Mouse (Mus musculus) CH12.LX (cell line): Measurements from ENCODE around the gene Olfr544. TPM values are rescaled to one million over a fixed set of nuclear protein-coding genes. Genes with fewer than 3 reads are reported as not detected.

Experiments used
- DNase-seq: peaks from one replicate; pipeline ENCODE4 v3.0.0-alpha.2; 2013; ENCODE audit errors: extremely low read depth
- H3K27ac ChIP-seq: 2 replicates; pipeline ENCODE4 v1.5.1; 2012; ENCODE audit warnings: low read depth, mild to moderate bottlenecking, control low read depth, moderate library complexity; ENCODE audit not compliant: insufficient read depth
- H3K27me3 ChIP-seq: replicated peaks from 2 replicates; pipeline ENCODE3; 2012; ENCODE audit warnings: inconsistent platforms
- H3K36me3 ChIP-seq, 2 experiments: replicated peaks in 1 of 2; 2 replicates each; pipeline versions ENCODE3 to v1.6.1; 2012; ENCODE audit warnings: inconsistent platforms in 1 of 2, low read length in 1 of 2, mild to moderate bottlenecking in 1 of 2, mixed read lengths in 1 of 2, moderate library complexity in 1 of 2; ENCODE audit not compliant: control insufficient read depth in 1 of 2, insufficient read depth in 1 of 2
- H3K4me1 ChIP-seq, 2 experiments: 2 replicates each; pipeline ENCODE4 v1.6.1; 2012; ENCODE audit warnings: inconsistent platforms in 1 of 2, moderate library complexity in 1 of 2; ENCODE audit not compliant: insufficient read depth in 2 of 2, control insufficient read depth in 1 of 2
- H3K4me2 ChIP-seq: 2 replicates; pipeline ENCODE4 v1.6.1; 2012; ENCODE audit warnings: low read depth, mild to moderate bottlenecking, control low read depth; ENCODE audit not compliant: poor library complexity, insufficient read depth, severe bottlenecking
- H3K4me3 ChIP-seq, 3 experiments: fragments of 150-350 bp in 1 of 3; sonication (generic) in 1 of 3; replicated peaks in 1 of 3; 2 replicates each; pipeline versions ENCODE3 to v1.5.1; 2011 to 2012; ENCODE audit warnings: low read depth in 2 of 3, low read length in 2 of 3, mild to moderate bottlenecking in 2 of 3, moderate library complexity in 2 of 3, control low read depth in 1 of 3, improper control_type of control experiment in 1 of 3, inconsistent platforms in 1 of 3, mixed read lengths in 1 of 3; ENCODE audit not compliant: poor library complexity in 1 of 3
- H3K79me2 ChIP-seq: replicated peaks from 2 replicates; pipeline ENCODE4 v1.6.1; 2012; ENCODE audit warnings: mild to moderate bottlenecking, moderate library complexity; ENCODE audit not compliant: control insufficient read depth, poor library complexity, insufficient read depth, severe bottlenecking; ENCODE audit errors: extremely low read depth
- H3K9ac ChIP-seq: 2 replicates; pipeline ENCODE4 v1.6.1; 2012; ENCODE audit warnings: low read depth, mild to moderate bottlenecking, control low read depth, moderate library complexity; ENCODE audit not compliant: insufficient read depth
- H3K9me3 ChIP-seq: replicated peaks from 2 replicates; pipeline ENCODE3; 2012; ENCODE audit warnings: low read length, inconsistent platforms, mixed read lengths
- BHLHE40 ChIP-seq: IDR thresholded peaks from 2 replicates; pipeline ENCODE4 v1.6.1; 2011; ENCODE audit warnings: mild to moderate bottlenecking, low read depth, low read length, improper control_type of control experiment
- CTCF ChIP-seq, 2 experiments: IDR thresholded peaks in 1 of 2; conservative IDR thresholded peaks in 1 of 2; 2 replicates each; pipeline ENCODE4 v1.5.1; 2011 to 2012; ENCODE audit warnings: low read depth in 2 of 2, low read length in 2 of 2, improper control_type of control experiment in 1 of 2, inconsistent platforms in 1 of 2, mild to moderate bottlenecking in 1 of 2, moderate library complexity in 1 of 2
- E2F4 ChIP-seq: IDR thresholded peaks from 2 replicates; pipeline ENCODE4 v1.6.1; 2011; ENCODE audit warnings: low read depth, low read length, improper control_type of control experiment; ENCODE audit not compliant: insufficient replicate concordance
- EP300 ChIP-seq: IDR thresholded peaks from 2 replicates; pipeline ENCODE4 v1.6.1; 2011; ENCODE audit warnings: low read length, improper control_type of control experiment
- IRF4 ChIP-seq: IDR thresholded peaks from 2 replicates; pipeline ENCODE4 v1.6.1; 2014; ENCODE audit warnings: low read depth, mild to moderate bottlenecking, inconsistent platforms, low read length, improper control_type of control experiment
- MAFK ChIP-seq: IDR thresholded peaks from 2 replicates; pipeline ENCODE4 v1.6.1; 2011; ENCODE audit warnings: low read length, improper control_type of control experiment; ENCODE audit not compliant: insufficient replicate concordance
- MEF2A ChIP-seq: IDR thresholded peaks from 2 replicates; pipeline ENCODE4 v1.6.1; 2014; ENCODE audit warnings: low read depth, mild to moderate bottlenecking, inconsistent platforms, low read length, improper control_type of control experiment, borderline replicate concordance
- MXI1 ChIP-seq: IDR thresholded peaks from 2 replicates; pipeline ENCODE4 v1.6.1; 2011; ENCODE audit warnings: mild to moderate bottlenecking, low read depth, low read length, improper control_type of control experiment
- NRF1 ChIP-seq: IDR thresholded peaks from 2 replicates; pipeline ENCODE4 v1.6.1; 2014; ENCODE audit warnings: low read depth, mild to moderate bottlenecking, inconsistent platforms, low read length, improper control_type of control experiment, moderate library complexity
- POLR2A ChIP-seq: IDR thresholded peaks from 2 replicates; pipeline ENCODE4 v1.6.1; 2011; ENCODE audit warnings: low read depth, mild to moderate bottlenecking, improper control_type of control experiment, low read length
- POLR2AphosphoS2 ChIP-seq: IDR thresholded peaks from 2 replicates; pipeline ENCODE4 v1.6.1; 2011; ENCODE audit warnings: low read depth, low read length, improper control_type of control experiment
- RAD21 ChIP-seq: IDR thresholded peaks from 2 replicates; pipeline ENCODE4 v1.6.1; 2011; ENCODE audit warnings: low read depth, mild to moderate bottlenecking, low read length, improper control_type of control experiment, moderate library complexity
- RCOR1 ChIP-seq: conservative IDR thresholded peaks from 2 replicates; pipeline ENCODE4 v1.6.1; 2012; ENCODE audit warnings: low read depth, mild to moderate bottlenecking, inconsistent platforms, low read length, improper control_type of control experiment
- SIN3A ChIP-seq: IDR thresholded peaks from 2 replicates; pipeline ENCODE4 v1.6.1; 2012; ENCODE audit warnings: low read length, improper control_type of control experiment, inconsistent platforms
- UBTF ChIP-seq: IDR thresholded peaks from 2 replicates; pipeline ENCODE4 v1.6.1; 2012; ENCODE audit warnings: low read depth, mild to moderate bottlenecking, inconsistent platforms, low read length, improper control_type of control experiment, moderate library complexity
- ZC3H11A ChIP-seq: IDR thresholded peaks from 2 replicates; pipeline ENCODE4 v1.6.1; 2012; ENCODE audit warnings: low read depth, mild to moderate bottlenecking, inconsistent platforms, low read length, improper control_type of control experiment
- ZMIZ1 ChIP-seq: IDR thresholded peaks from 2 replicates; pipeline ENCODE4 v1.6.1; 2012; ENCODE audit warnings: low read depth, mild to moderate bottlenecking, inconsistent platforms, low read length, improper control_type of control experiment
- ZNF384 ChIP-seq: IDR thresholded peaks from 2 replicates; pipeline ENCODE4 v1.6.1; 2012; ENCODE audit warnings: low read depth, low read length, improper control_type of control experiment, inconsistent platforms
- dilution Hi-C: fragments of 300-500 bp; cut with MboI; formaldehyde crosslinking; loops from 2 replicates; pipeline ENCODE4 v1.14.3; 2020; ENCODE audit warnings: low sequenced_read_pairs; ENCODE audit not compliant: extremely low pct_unique_long_range_greater_than_20kb, extremely low pct_ligation_motif_present
- in situ Hi-C: fragments of 300-500 bp; cut with MboI; formaldehyde crosslinking; loops from 3 replicates; pipeline ENCODE4 v1.14.3; 2019; ENCODE audit warnings: low sequenced_read_pairs, low pct_ligation_motif_present, low pct_unique_long_range_greater_than_20kb, mixed read lengths
- polyA plus RNA-seq: library from polyadenylated mRNA; unstranded; fragments of >175 nt; gene quantifications from 2 replicates; pipeline ENCODE4 v1.2.1, GENCODE M21; 2012; ENCODE audit warnings: low read depth; ENCODE audit not compliant: insufficient read length
- total RNA-seq, 2 experiments: library from RNA; depleted of rRNA; stranded (reverse); fragments of 300-350 nt in 1 of 2; fragments of >200 nt in 1 of 2; gene quantifications; 2 replicates each; pipeline ENCODE4 v1.2.3; 2012 to 2014

The Olfr544 gene
- total and polyA plus RNA-seq, 3 experiments, result 0.23 TPM; not detected in 2

DNA sequence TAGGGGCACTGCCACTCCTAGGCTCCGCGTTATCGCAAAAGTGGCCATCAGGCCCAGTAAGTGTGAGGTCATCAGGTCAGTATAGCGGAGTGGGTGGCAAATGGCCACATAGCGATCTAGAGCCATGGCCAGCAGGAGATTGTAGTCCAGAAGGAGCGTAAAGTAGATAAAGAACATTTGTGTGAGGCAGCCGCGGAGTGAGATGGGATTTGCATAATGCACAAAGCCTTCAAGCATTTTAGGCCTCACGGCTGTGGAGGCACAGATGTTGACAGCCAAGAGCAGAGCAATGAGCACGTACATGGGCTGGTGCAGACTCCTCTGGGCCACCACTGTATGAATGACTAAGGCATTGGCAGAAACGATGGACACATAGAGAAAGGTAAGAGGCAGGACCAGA lies 10.7 kb downstream of the Olfr544 start:
- TF ChIP-seq ZNF384 (no peak), UBTF (no peak), POLR2A (no peak), CTCF (conservative IDR thresholded peaks at IDR 0.05 in 1 of 2, IDR thresholded peaks at IDR 0.05 in 1 of 2; ENCODE audit: low read depth in 2 of 2, low read length in 2 of 2) (0 out of 4 replicates have a peak, but pooled peaks of 1 of the 2 experiments have one; percentile 5), ZMIZ1 (no peak)
- Histone ChIP-seq H3K27ac (no peak overlapping the region), H3K27me3 (no peaks in the 10 kb centered on the region), H3K79me2 (no peaks in the 10 kb centered on the region), H3K4me2 (no peak overlapping the region), H3K4me1 (0 out of 4 replicates have a peak, but pooled peaks cover 0 to 3% of the 10 kb centered on the region in 2 experiments), H3K36me3 (peaks cover 0 to 40% of the 10 kb centered on the region in 2 experiments), H3K9ac (no peak overlapping the region), H3K9me3 (no peaks in the 10 kb centered on the region), H3K4me3 (no peak overlapping the region)
- no peak for DNase-seq
- dilution Hi-C loops (no loop called here), in situ Hi-C loops (no loop called here)

DNA sequence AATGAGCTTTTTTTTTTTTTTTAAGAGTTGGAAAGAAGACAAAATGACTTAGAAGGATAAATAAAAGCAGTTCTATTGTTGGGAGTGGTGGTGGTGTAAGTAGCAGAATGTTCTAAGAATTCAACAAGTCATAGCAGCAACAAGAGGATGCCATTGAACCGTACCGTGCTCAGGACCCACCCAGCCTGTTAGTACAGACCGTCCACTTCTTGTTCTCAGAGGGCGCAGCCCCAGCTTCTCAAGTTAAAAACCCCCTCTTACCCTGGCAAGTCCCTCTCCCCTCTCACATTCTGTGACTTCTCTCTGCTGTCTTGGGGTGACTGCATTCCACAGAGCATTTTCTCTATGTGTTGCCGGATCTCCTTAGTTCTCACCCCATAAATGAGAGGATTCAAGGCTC lies 11.5 kb downstream of the Olfr544 start:
- H3K27me3 ChIP-seq, result no peaks in the 10 kb centered on the region
- no peak for TF ChIP-seq IRF4
- no peak for TF ChIP-seq EP300
- TF ChIP-seq MXI1, result no peak
- no peak for TF ChIP-seq CTCF (conservative IDR thresholded peaks at IDR 0.05 in 1 of 2, IDR thresholded peaks at IDR 0.05 in 1 of 2; ENCODE audit: low read depth in 2 of 2, low read length in 2 of 2)
- TF ChIP-seq SIN3A, result no peak
- no peak for TF ChIP-seq RAD21
- no peak for TF ChIP-seq ZC3H11A
- no peak for TF ChIP-seq E2F4
- TF ChIP-seq MAFK, result no peak
- no peak for TF ChIP-seq RCOR1
- no peak for TF ChIP-seq MEF2A
- no peak for TF ChIP-seq POLR2AphosphoS2
- TF ChIP-seq NRF1, result no peak
- no peak for TF ChIP-seq BHLHE40
- TF ChIP-seq, all 38 proteins: peak for 0
- Histone ChIP-seq H3K4me1 (0 out of 4 replicates have a peak, but pooled peaks cover 0 to 3% of the 10 kb centered on the region in 2 experiments), H3K79me2 (no peaks in the 10 kb centered on the region), H3K36me3 (peaks cover 0 to 41% of the 10 kb centered on the region in 2 experiments), H3K9me3 (no peaks in the 10 kb centered on the region), H3K4me3 (no peak overlapping the region), H3K4me2 (no peak overlapping the region), H3K9ac (no peak overlapping the region), H3K27ac (no peak overlapping the region)
- in situ Hi-C loops (no loop called here), dilution Hi-C loops (no loop called here)
- DNase-seq, result no peak
